Mouse (Mus musculus) brain, embryonic 14.5 days (tissue): Measurements from ENCODE around the gene Trpm1.

Experiments used
- CTCF ChIP-seq: fragments of 200-500 bp; IDR thresholded peaks from 2 replicates; pipeline ENCODE4 v1.5.1; 2012; ENCODE audit warnings: inconsistent platforms, mild to moderate bottlenecking, moderate library complexity, borderline replicate concordance; ENCODE audit not compliant: insufficient read depth, insufficient read length; ENCODE audit errors: extremely low read depth
- POLR2A ChIP-seq: fragments of 200-500 bp; IDR thresholded peaks from 2 replicates; pipeline ENCODE4 v1.6.1; 2012; ENCODE audit warnings: mild to moderate bottlenecking, inconsistent platforms, borderline replicate concordance; ENCODE audit not compliant: poor library complexity, insufficient read depth, insufficient read length, severe bottlenecking; ENCODE audit errors: extremely low read depth

DNA sequence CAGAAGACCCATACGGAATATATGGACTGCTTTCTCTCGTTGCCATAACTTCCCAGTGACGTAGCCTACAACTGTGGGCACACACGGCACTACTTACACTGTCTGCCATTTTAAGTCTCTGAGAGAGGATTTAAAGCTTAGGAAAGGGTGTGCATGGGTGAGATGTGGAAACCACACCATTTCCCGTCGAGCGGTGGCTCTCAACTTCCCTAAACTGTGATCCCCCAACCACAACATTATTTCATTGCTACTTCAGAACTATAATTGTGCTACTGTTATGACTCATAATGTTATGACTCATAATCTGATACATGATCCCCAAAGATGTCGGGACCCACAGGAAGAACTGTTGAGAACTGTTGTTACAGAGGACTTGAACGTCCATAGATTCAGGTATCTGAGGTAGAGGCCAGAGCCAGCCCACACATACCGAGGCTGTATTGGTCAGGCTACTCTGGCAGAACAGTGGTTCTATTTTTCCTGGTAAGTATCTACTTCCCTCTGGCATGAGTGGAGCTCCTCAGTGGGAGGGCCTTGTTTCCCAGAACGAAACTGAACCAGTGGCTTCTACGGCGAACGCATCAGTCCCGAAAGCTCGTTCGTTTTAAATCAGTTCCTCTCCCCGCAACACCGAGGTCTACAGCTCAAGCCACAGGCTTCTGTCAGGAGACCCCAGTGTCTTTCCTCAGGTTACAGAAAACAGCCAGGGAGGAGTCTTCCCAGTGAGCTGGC, 12.2 kb upstream of the Trpm1 start:
- TF ChIP-seq POLR2A = no peak
- TF ChIP-seq CTCF = no peak
